Mouse (Mus musculus) kidney, embryonic 16.5 days (tissue): ENCODE measurements around the gene Golim4. TPM values are rescaled to one million over a fixed set of nuclear protein-coding genes. Genes with fewer than 3 reads are reported as not detected.

ENCODE experiments used
- polyA plus RNA-seq: library from polyadenylated mRNA; unstranded; fragments of >200 nt; fragmentation: Nextera tagmentation; extraction: Ambion mirVana; gene quantifications from 2 replicates; pipeline ENCODE4 v1.2.1, GENCODE M21; 2015

The Golim4 gene
- polyA plus RNA-seq, 1 experiment from 2014 or later, result 61.8 TPM

Other genes with a start within 250 kb of the Golim4 start
- gene Gm29133, start 208.8 kb downstream of the Golim4 start, polyA plus RNA-seq, result not detected in 2 replicates
- 0.17 and 0.31 TPM in 2 replicates for gene Fstl5, start 117.3 kb upstream of the Golim4 start, polyA plus RNA-seq